In the genomic region with DNA sequence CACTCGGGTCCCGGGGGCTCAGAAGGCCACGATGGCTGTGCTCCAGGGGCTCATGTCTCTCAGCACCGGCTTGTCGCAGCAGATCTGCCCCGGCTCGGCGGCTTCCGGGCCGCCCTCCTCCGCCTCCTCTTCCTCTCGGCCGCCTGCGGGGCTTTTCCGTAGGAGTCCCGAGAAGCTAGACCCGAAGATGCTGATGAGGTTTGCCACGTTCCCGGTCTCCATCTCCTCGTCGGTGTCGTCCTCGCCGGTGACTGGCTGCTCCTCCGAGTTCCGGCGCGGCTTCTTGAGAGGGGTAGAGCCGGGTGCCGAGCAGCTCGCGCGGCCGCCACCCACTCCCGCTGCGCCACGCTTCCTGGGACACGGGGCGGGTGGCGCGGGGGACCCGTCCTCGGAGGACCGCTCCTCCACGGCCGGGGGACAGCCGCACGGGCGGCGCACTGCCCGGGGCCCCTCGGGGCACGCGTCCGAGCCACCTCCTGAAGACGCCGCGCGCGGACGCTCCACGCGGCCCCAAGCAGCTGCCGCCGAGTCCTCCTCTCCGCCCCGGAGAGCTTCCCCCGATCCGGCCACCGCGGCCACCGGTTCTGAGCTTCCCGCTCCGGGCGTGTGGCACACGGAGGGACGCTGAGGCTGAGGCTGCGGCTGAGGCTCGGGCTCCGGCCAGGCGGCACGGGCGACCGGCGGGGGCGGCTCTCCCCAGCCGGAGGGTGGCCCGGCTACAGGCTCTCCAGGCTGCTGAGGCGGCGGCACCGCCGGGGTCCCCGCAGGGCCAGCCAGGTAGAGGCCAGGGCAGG, we compare ENCODE assay signal across 7 mouse cellular contexts. TPM values are rescaled to one million over a fixed set of nuclear protein-coding genes. Genes with fewer than 3 reads are reported as not detected.
A peak's percentile ranks its signal among the peaks of the same experiment; 100 is the strongest.
DNase-seq lines count a peak whose midpoint lies in the region; ATAC-seq and TF ChIP-seq lines count a peak whose summit lies in the region.

No protein-coding gene starts in this region.

- peak overlapping the region; percentile 88 for H3K27ac ChIP-seq in forebrain, embryonic 15.5 days (replicated peaks)
- peak overlapping the region; percentile 87 for H3K27ac ChIP-seq in hindbrain, embryonic 12.5 days

- H3K4me3 ChIP-seq in forebrain, embryonic 15.5 days = peak overlapping the region; percentile 86
- peak overlapping the region; percentile 91 for H3K4me3 ChIP-seq in hindbrain, embryonic 12.5 days

- CTCF ChIA-PET in Patski (lab: Charles Lee) = interaction anchor here (0.6 to 8.9 kb wide), 10 partner anchors 11 to 127 kb away, joined by 3 to 71 read pairs (median 3); no protein-coding TSS in a partner anchor

- in situ Hi-C loops in Patski (cut with MboI; ENCODE audit: low pct_unique_long_range_greater_than_20kb) = loop anchor here (5.0 to 25.0 kb wide), 3 partner anchors 46 to 1586 kb away; no protein-coding TSS in a partner anchor

- TF ChIP-seq CTCF in Patski (IDR thresholded peaks at IDR 0.05) = no peak

- ATAC-seq in Patski = peak; percentile 23
- ATAC-seq in forebrain, embryonic 15.5 days (replicated peaks) = peak; percentile 70
- ATAC-seq in hindbrain, embryonic 12.5 days (ENCODE audit: low FRiP score) = peak; percentile 62
- 0 out of 2 replicates have a peak, but pooled peaks have one; percentile 6 for ATAC-seq in megakaryocyte-erythroid progenitor cell, adult 5-6 weeks (replicated peaks; ENCODE audit: low FRiP score, low TSS enrichment, poor library complexity, severe bottlenecking)

- under 1% methylated on average over 82 of the region's 93 CpGs for WGBS in forebrain, embryonic 15.5 days
- WGBS in hindbrain, embryonic 12.5 days = under 1% methylated on average over 87 of the region's 93 CpGs

- intact Hi-C loops in left cerebral cortex, postnatal 25 days (cut with DNase I) = loop anchor here (1.0 to 5.0 kb wide), 3 partner anchors 49 to 184 kb away; no protein-coding TSS in a partner anchor

- DNase-seq in Patski (ENCODE audit: low read depth, low spot score) = no peak
- DNase-seq in c-Kit-negative CD71-positive TER-119-positive erythroid progenitor cells, embryonic 14.5 days (ENCODE audit: low read depth, low spot score) = peak; percentile 53
- peak; percentile 54 to 71 for DNase-seq in left cerebral cortex, postnatal 25 days (ENCODE audit: low spot score in 2 of 2)
- peak; percentile 66 for DNase-seq in spleen, adult 12 weeks (ENCODE audit: low spot score)

- H3K4me2 ChIP-seq in forebrain, embryonic 15.5 days (replicated peaks) = peak overlapping the region; percentile 56
- H3K4me2 ChIP-seq in hindbrain, embryonic 12.5 days (replicated peaks) = peak overlapping the region; percentile 80

- H3K9ac ChIP-seq in forebrain, embryonic 15.5 days (replicated peaks) = peak overlapping the region; percentile 100
- H3K9ac ChIP-seq in hindbrain, embryonic 12.5 days = peak overlapping the region; percentile 98

- no peaks in the 10 kb centered on the region for H3K27me3 ChIP-seq in Patski
- no peaks in the 10 kb centered on the region for H3K27me3 ChIP-seq in forebrain, embryonic 15.5 days
- no peaks in the 10 kb centered on the region for H3K27me3 ChIP-seq in hindbrain, embryonic 12.5 days

- peaks cover 43% of the 10 kb centered on the region for H3K4me1 ChIP-seq in forebrain, embryonic 15.5 days
- peaks cover 17% of the 10 kb centered on the region for H3K4me1 ChIP-seq in hindbrain, embryonic 12.5 days

- POLR2A ChIA-PET in Patski (lab: Charles Lee) = interaction anchor here (0.7 to 6.6 kb wide), 20 partner anchors 11 to 145 kb away, joined by 3 to 78 read pairs (median 4); a partner anchor contains a TSS

- H3K9me3 ChIP-seq in forebrain, embryonic 15.5 days = no peaks in the 10 kb centered on the region
- no peaks in the 10 kb centered on the region for H3K9me3 ChIP-seq in hindbrain, embryonic 12.5 days (replicated peaks)

- H3K36me3 ChIP-seq in forebrain, embryonic 15.5 days = no peaks in the 10 kb centered on the region
- no peaks in the 10 kb centered on the region for H3K36me3 ChIP-seq in hindbrain, embryonic 12.5 days

RNA-seq across cellular contexts. Expression of a gene that starts 0.8 kb away (rescaled TPM):
- polyA plus RNA-seq in Patski (2021) = 43.2 TPM
- 19.8 and 21.5 TPM in 2 replicates for polyA plus RNA-seq in forebrain, embryonic 15.5 days (2015; fragmentation: Nextera tagmentation; extraction: Ambion mirVana)
- polyA plus RNA-seq in hindbrain, embryonic 12.5 days (2016; fragmentation: Nextera tagmentation; extraction: Ambion mirVana) = 16.5 and 17.7 TPM in 2 replicates
- 10 to 100 TPM; 45.6 to 62.4 TPM for total RNA-seq in left cerebral cortex, postnatal 25 days (2021)
- 5.7 and 7.1 TPM in 2 replicates for total RNA-seq in megakaryocyte-erythroid progenitor cell, adult 5-6 weeks (2014; fragmentation: Nextera tagmentation)
- 7.5 and 12.7 TPM in 2 replicates for total RNA-seq in megakaryocyte-erythroid progenitor cell, adult 5-6 weeks (2017)

RNA-seq across cellular contexts. Expression of a gene that starts 47.9 kb away (rescaled TPM):
- 28.4 TPM for polyA plus RNA-seq in Patski (2021)
- 0.59 and 0.83 TPM in 2 replicates for polyA plus RNA-seq in forebrain, embryonic 15.5 days (2015; fragmentation: Nextera tagmentation; extraction: Ambion mirVana)
- 2.1 and 2.4 TPM in 2 replicates for polyA plus RNA-seq in hindbrain, embryonic 12.5 days (2016; fragmentation: Nextera tagmentation; extraction: Ambion mirVana)
- 1 to 10 TPM; 2.2 to 2.5 TPM for total RNA-seq in left cerebral cortex, postnatal 25 days (2021)
- total RNA-seq in megakaryocyte-erythroid progenitor cell, adult 5-6 weeks (2014; fragmentation: Nextera tagmentation) = 6.1 and 7.8 TPM in 2 replicates
- total RNA-seq in megakaryocyte-erythroid progenitor cell, adult 5-6 weeks (2017) = 6.2 and 7.7 TPM in 2 replicates

RNA-seq across cellular contexts. Expression of a gene that starts 59.8 kb away (rescaled TPM):
- polyA plus RNA-seq in Patski (2021) = 52.1 TPM
- 129 and 131 TPM in 2 replicates for polyA plus RNA-seq in forebrain, embryonic 15.5 days (2015; fragmentation: Nextera tagmentation; extraction: Ambion mirVana)
- polyA plus RNA-seq in hindbrain, embryonic 12.5 days (2016; fragmentation: Nextera tagmentation; extraction: Ambion mirVana) = 119 and 123 TPM in 2 replicates
- 100 to 1,000 TPM; 110 to 115 TPM for total RNA-seq in left cerebral cortex, postnatal 25 days (2021)
- 12.2 and 24.8 TPM in 2 replicates for total RNA-seq in megakaryocyte-erythroid progenitor cell, adult 5-6 weeks (2014; fragmentation: Nextera tagmentation)
- 19.6 and 30.9 TPM in 2 replicates for total RNA-seq in megakaryocyte-erythroid progenitor cell, adult 5-6 weeks (2017)

Comparison
In these comparisons a context has a peak if more than half of its experiments do, and no peak if none do; other contexts are left out.
1. ATAC-seq: peak in every context shown above with its lines; median percentile 70 in forebrain, embryonic 15.5 days; 62 in hindbrain, embryonic 12.5 days; 23 in Patski; 6 in megakaryocyte-erythroid progenitor cell, adult 5-6 weeks.